Mouse (Mus musculus): Measurements from ENCODE around the gene C1rb. TPM values are rescaled to one million over a fixed set of nuclear protein-coding genes. Genes with fewer than 3 reads are reported as not detected.
A peak's percentile ranks its signal among the peaks of the same experiment; 100 is the strongest.
"Not testable (repeated sequence)": the region's sequence is repeated elsewhere in the genome, so short reads cannot be mapped to it uniquely, and the experiment has no call there.

C1rb gene
- 0.11 TPM in 1 of 2 replicates, not detected in the other for polyA plus RNA-seq (2015; fragmentation: Nextera tagmentation; extraction: Ambion mirVana)

DNA sequence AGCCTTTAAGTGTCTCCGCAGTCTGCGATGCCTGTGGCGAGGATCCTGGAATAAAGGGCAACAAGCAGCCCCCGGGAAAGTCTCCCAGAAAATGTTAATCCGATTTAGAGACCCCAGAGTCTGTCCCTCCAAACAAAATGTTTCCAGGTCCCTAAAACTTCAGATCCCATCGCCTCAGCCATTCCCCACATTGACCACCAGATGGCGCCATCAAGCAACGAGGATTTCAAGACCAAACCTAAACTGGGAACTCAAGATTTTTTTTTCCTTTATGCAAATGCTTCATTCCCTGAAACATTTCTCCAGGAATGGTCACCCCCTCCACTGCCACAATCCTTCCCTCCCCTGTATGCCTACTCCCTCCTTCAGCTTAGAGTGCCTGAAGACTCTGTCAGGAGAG, at the start of gene C1rb:
Gene C1rb (plus strand): TSS at position 269 of the 400 bp plus-strand sequence.
- ATAC-seq (ENCODE audit: insufficient read depth, low FRiP score) = no peak
- Histone ChIP-seq H3K9me3 (replicated peaks; ENCODE audit: control insufficient read depth, low read length) (no peaks in the 10 kb centered on the region), H3K36me3 (ENCODE audit: control insufficient read depth, insufficient read depth, low read length) (no peaks in the 10 kb centered on the region), H3K4me3 (replicated peaks; ENCODE audit: low read length) (no peak within 1 kb of the TSS), H3K9ac (ENCODE audit: low read length) (no peak within 1 kb of the TSS), H3K4me1 (ENCODE audit: control insufficient read depth, insufficient read depth, low read length) (no peaks in the 10 kb centered on the region), H3K27me3 (ENCODE audit: control insufficient read depth, insufficient read depth, low read length) (no peaks in the 10 kb centered on the region), H3K4me2 (ENCODE audit: low read depth, low read length) (no peak within 1 kb of the TSS), H3K27ac (ENCODE audit: low read length) (no peak within 1 kb of the TSS)
- WGBS = 1% methylated on average over 8 of the region's 8 CpGs

- H3K27me3 ChIP-seq (ENCODE audit: control insufficient read depth, insufficient read depth, low read length); H3K4me2 ChIP-seq (ENCODE audit: low read depth, low read length); ATAC-seq (ENCODE audit: insufficient read depth, low FRiP score); H3K4me3 ChIP-seq (replicated peaks; ENCODE audit: low read length); H3K36me3 ChIP-seq (ENCODE audit: control insufficient read depth, insufficient read depth, low read length); H3K9ac ChIP-seq (ENCODE audit: low read length); H3K9me3 ChIP-seq (replicated peaks; ENCODE audit: control insufficient read depth, low read length); H3K27ac ChIP-seq (ENCODE audit: low read length); H3K4me1 ChIP-seq (ENCODE audit: control insufficient read depth, insufficient read depth, low read length): not testable (repeated sequence)
- WGBS = 77% methylated on average over 7 of the region's 7 CpGs
These were observed 48.0 kb upstream of the C1rb start for GRCm38 (mm10) chr6:124522082-124522481.

- no peaks in the 10 kb centered on the region for H3K9me3 ChIP-seq (replicated peaks; ENCODE audit: control insufficient read depth, low read length)
- no peaks in the 10 kb centered on the region for H3K27me3 ChIP-seq (ENCODE audit: control insufficient read depth, insufficient read depth, low read length)
- no peak overlapping the region for H3K9ac ChIP-seq (ENCODE audit: low read length)
- no peak overlapping the region for H3K4me2 ChIP-seq (ENCODE audit: low read depth, low read length)
- ATAC-seq (ENCODE audit: insufficient read depth, low FRiP score) = no peak
- no peaks in the 10 kb centered on the region for H3K4me1 ChIP-seq (ENCODE audit: control insufficient read depth, insufficient read depth, low read length)
- WGBS = 51% methylated on average over 3 of the region's 3 CpGs
- H3K4me3 ChIP-seq (replicated peaks; ENCODE audit: low read length) = no peak overlapping the region
- no peaks in the 10 kb centered on the region for H3K36me3 ChIP-seq (ENCODE audit: control insufficient read depth, insufficient read depth, low read length)
- H3K27ac ChIP-seq (ENCODE audit: low read length) = no peak overlapping the region
These were observed 42.2 kb upstream of the C1rb start for GRCm38 (mm10) chr6:124527881-124528280.

DNA sequence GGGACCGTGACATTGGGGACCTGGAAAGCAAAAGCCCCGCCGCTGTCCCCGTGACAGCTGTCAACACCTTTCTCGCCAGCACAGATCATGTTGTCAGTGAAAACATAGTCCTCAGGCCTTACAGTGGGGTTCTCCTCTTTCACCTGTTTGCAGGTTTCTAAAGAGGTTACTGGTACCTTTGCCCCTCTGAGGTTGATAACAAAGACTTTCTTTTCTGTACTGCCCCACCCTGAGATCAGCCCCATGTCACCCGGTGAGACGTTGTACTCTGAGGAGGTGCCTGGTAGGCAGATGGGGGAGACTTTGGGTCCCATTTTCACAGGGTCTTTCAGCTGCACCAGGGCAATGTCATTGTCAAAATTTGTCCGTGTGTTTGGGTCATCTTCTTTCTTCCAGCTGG, 39.0 kb upstream of the C1rb start:
- no peak for ATAC-seq (ENCODE audit: insufficient read depth, low FRiP score)
- WGBS = 74% methylated on average over 8 of the region's 8 CpGs
- H3K4me2 ChIP-seq (ENCODE audit: low read depth, low read length) = no peak overlapping the region

GRCm38 (mm10) chr6:124536125-124536829, 33.8 kb upstream of the C1rb start:
- H3K4me1 ChIP-seq (ENCODE audit: control insufficient read depth, insufficient read depth, low read length); H3K9ac ChIP-seq (ENCODE audit: low read length); H3K27ac ChIP-seq (ENCODE audit: low read length); H3K4me3 ChIP-seq (replicated peaks; ENCODE audit: low read length); H3K4me2 ChIP-seq (ENCODE audit: low read depth, low read length); H3K36me3 ChIP-seq (ENCODE audit: control insufficient read depth, insufficient read depth, low read length); H3K9me3 ChIP-seq (replicated peaks; ENCODE audit: control insufficient read depth, low read length); H3K27me3 ChIP-seq (ENCODE audit: control insufficient read depth, insufficient read depth, low read length); ATAC-seq (ENCODE audit: insufficient read depth, low FRiP score): not testable (repeated sequence)
- 72% methylated on average over 8 of the region's 8 CpGs for WGBS

More for the DNA sequence above, 39.0 kb upstream of the C1rb start:
- Histone ChIP-seq H3K27me3 (ENCODE audit: control insufficient read depth, insufficient read depth, low read length) (no peaks in the 10 kb centered on the region), H3K9ac (ENCODE audit: low read length) (no peak overlapping the region), H3K4me3 (replicated peaks; ENCODE audit: low read length) (no peak overlapping the region), H3K27ac (ENCODE audit: low read length) (no peak overlapping the region), H3K36me3 (ENCODE audit: control insufficient read depth, insufficient read depth, low read length) (no peaks in the 10 kb centered on the region), H3K4me1 (ENCODE audit: control insufficient read depth, insufficient read depth, low read length) (no peaks in the 10 kb centered on the region), H3K9me3 (replicated peaks; ENCODE audit: control insufficient read depth, low read length) (no peaks in the 10 kb centered on the region)

- not testable (repeated sequence) for H3K4me1 ChIP-seq (ENCODE audit: control insufficient read depth, insufficient read depth, low read length); H3K9ac ChIP-seq (ENCODE audit: low read length); H3K36me3 ChIP-seq (ENCODE audit: control insufficient read depth, insufficient read depth, low read length); H3K4me3 ChIP-seq (replicated peaks; ENCODE audit: low read length); ATAC-seq (ENCODE audit: insufficient read depth, low FRiP score); H3K4me2 ChIP-seq (ENCODE audit: low read depth, low read length); H3K27ac ChIP-seq (ENCODE audit: low read length); H3K9me3 ChIP-seq (replicated peaks; ENCODE audit: control insufficient read depth, low read length); H3K27me3 ChIP-seq (ENCODE audit: control insufficient read depth, insufficient read depth, low read length)
- 78% methylated on average over 2 of the region's 2 CpGs for WGBS
These were observed 28.9 kb upstream of the C1rb start for GRCm38 (mm10) chr6:124541176-124541575.

DNA sequence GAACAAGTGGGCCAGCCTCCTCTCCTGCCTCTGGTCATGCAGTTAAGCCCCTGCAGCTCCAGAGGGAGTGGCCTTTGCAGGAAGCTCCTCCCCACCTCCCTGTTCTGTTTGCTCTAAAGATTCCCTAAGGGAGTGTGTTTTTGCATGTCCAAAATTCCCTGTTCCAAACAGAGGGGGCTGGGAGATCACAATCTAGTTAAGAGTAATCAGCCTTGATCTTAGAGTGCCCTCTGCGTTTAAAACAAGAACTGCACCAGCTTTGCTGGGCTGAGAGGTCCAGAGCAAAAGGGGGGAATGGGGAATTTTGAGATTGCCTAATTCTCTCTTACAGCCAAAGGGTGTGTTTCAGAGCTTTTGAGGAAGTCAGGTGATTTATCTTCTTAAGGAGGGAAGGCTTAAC, 27.8 kb upstream of the C1rb start, which contains the start of gene C1s1:
Gene C1s1 (minus strand): TSS at position 76 of the 400 bp plus-strand sequence.
- not testable (repeated sequence) for H3K27ac ChIP-seq (ENCODE audit: low read length); H3K4me3 ChIP-seq (replicated peaks; ENCODE audit: low read length); H3K36me3 ChIP-seq (ENCODE audit: control insufficient read depth, insufficient read depth, low read length); H3K4me2 ChIP-seq (ENCODE audit: low read depth, low read length); H3K4me1 ChIP-seq (ENCODE audit: control insufficient read depth, insufficient read depth, low read length); H3K27me3 ChIP-seq (ENCODE audit: control insufficient read depth, insufficient read depth, low read length); H3K9me3 ChIP-seq (replicated peaks; ENCODE audit: control insufficient read depth, low read length); H3K9ac ChIP-seq (ENCODE audit: low read length)
- 9% methylated on average over 1 of the region's 1 CpGs for WGBS
- peak; percentile 68 for ATAC-seq (ENCODE audit: insufficient read depth, low FRiP score)

GRCm38 (mm10) chr6:124544466-124544865, 25.6 kb upstream of the C1rb start:
- no peak for ATAC-seq (ENCODE audit: insufficient read depth, low FRiP score)
- 83% methylated on average over 5 of the region's 6 CpGs for WGBS
- H3K4me1 ChIP-seq (ENCODE audit: control insufficient read depth, insufficient read depth, low read length) = no peaks in the 10 kb centered on the region
- no peak overlapping the region for H3K9ac ChIP-seq (ENCODE audit: low read length)
- no peak overlapping the region for H3K27ac ChIP-seq (ENCODE audit: low read length)
- H3K4me3 ChIP-seq (replicated peaks; ENCODE audit: low read length) = no peak overlapping the region
- H3K9me3 ChIP-seq (replicated peaks; ENCODE audit: control insufficient read depth, low read length) = no peaks in the 10 kb centered on the region
- H3K4me2 ChIP-seq (ENCODE audit: low read depth, low read length) = no peak overlapping the region
- H3K36me3 ChIP-seq (ENCODE audit: control insufficient read depth, insufficient read depth, low read length) = no peaks in the 10 kb centered on the region
- H3K27me3 ChIP-seq (ENCODE audit: control insufficient read depth, insufficient read depth, low read length) = no peaks in the 10 kb centered on the region

- Histone ChIP-seq H3K4me3 (replicated peaks; ENCODE audit: low read length) (no peak overlapping the region), H3K9me3 (replicated peaks; ENCODE audit: control insufficient read depth, low read length) (no peaks in the 10 kb centered on the region), H3K27me3 (ENCODE audit: control insufficient read depth, insufficient read depth, low read length) (no peaks in the 10 kb centered on the region), H3K27ac (ENCODE audit: low read length) (no peak overlapping the region), H3K4me1 (ENCODE audit: control insufficient read depth, insufficient read depth, low read length) (no peaks in the 10 kb centered on the region), H3K9ac (ENCODE audit: low read length) (no peak overlapping the region), H3K36me3 (ENCODE audit: control insufficient read depth, insufficient read depth, low read length) (no peaks in the 10 kb centered on the region), H3K4me2 (ENCODE audit: low read depth, low read length) (no peak overlapping the region)
- ATAC-seq (ENCODE audit: insufficient read depth, low FRiP score) = no peak
- 83% methylated on average over 2 of the region's 2 CpGs for WGBS
These were observed 24.7 kb upstream of the C1rb start for GRCm38 (mm10) chr6:124545425-124545824.
